Mouse (Mus musculus) liver, adult 2 months (tissue): ENCODE results near the gene Prkch.

ENCODE experiments used
- CTCF ChIP-seq: fragments of 200-500 bp; IDR thresholded peaks from 2 replicates; pipeline ENCODE4 v1.5.1; 2011; ENCODE audit warnings: low read depth, low read length, control low read depth
- POLR2A ChIP-seq: fragments of 200-500 bp; IDR thresholded peaks from 2 replicates; pipeline ENCODE4 v1.6.1; 2011; ENCODE audit warnings: low read length, control low read depth; ENCODE audit not compliant: insufficient read depth; ENCODE audit errors: extremely low read depth

DNA sequence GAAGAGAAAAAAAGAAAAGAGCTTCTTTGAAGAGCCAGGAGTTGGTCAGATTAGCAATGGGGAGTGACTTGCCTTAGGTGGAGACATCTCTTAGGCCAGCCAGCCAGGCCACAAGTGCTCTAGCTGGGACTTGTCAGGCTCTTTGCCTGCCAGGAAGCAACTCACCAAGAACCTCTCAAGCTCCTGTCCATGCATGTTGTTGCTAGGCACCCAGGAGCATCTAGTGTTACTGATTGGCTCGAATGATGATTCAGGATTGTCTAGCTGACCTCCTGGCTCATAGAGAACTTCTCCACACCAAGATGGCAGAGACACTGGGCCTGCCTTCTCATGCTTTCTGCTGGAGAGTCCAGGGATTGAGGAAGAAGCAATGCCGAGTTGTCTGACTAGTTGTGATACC, 230.3 kb downstream of the Prkch start:
- TF ChIP-seq CTCF: no peak
- no peak for TF ChIP-seq POLR2A
